Mouse (Mus musculus) testis, postnatal 14 days (tissue): Measurements from ENCODE around the gene Cep112.
A peak's percentile ranks its signal among the peaks of the same experiment; 100 is the strongest.

Source experiments
- DNase-seq: peaks from one replicate; pipeline ENCODE4 v3.0.0; 2021; ENCODE audit warnings: low spot score

The Cep112 gene

GRCm38 (mm10) chr11:108606036-108606435, 181.0 kb downstream of the Cep112 start:
- DNase-seq, result no peak

GRCm38 (mm10) chr11:108606836-108607235, 181.8 kb downstream of the Cep112 start:
- no peak for DNase-seq

- DNase-seq, result no peak
These were observed 195.8 kb downstream of the Cep112 start for GRCm38 (mm10) chr11:108620628-108621433.

GRCm38 (mm10) chr11:108621434-108621901, 196.5 kb downstream of the Cep112 start:
- no peak for DNase-seq

- no peak for DNase-seq
These were observed 200.7 kb downstream of the Cep112 start for GRCm38 (mm10) chr11:108625546-108626232.

GRCm38 (mm10) chr11:108637780-108638179, 212.8 kb downstream of the Cep112 start:
- no peak for DNase-seq

GRCm38 (mm10) chr11:108655574-108655973, 230.6 kb downstream of the Cep112 start:
- no peak for DNase-seq

- no peak for DNase-seq
These were observed 257.0 kb downstream of the Cep112 start for GRCm38 (mm10) chr11:108682014-108682413.

- no peak for DNase-seq
These were observed 271.6 kb downstream of the Cep112 start for GRCm38 (mm10) chr11:108696563-108696962.

- DNase-seq, result peak; percentile 73
These were observed 327.3 kb downstream of the Cep112 start for GRCm38 (mm10) chr11:108752301-108752700.

GRCm38 (mm10) chr11:108752765-108753164, 327.8 kb downstream of the Cep112 start:
- no peak for DNase-seq

GRCm38 (mm10) chr11:108753361-108754240, 328.6 kb downstream of the Cep112 start:
- no peak for DNase-seq

- DNase-seq, result no peak
These were observed 332.2 kb downstream of the Cep112 start for GRCm38 (mm10) chr11:108757211-108757610.

- no peak for DNase-seq
These were observed 332.8 kb downstream of the Cep112 start for GRCm38 (mm10) chr11:108757626-108758430.

- no peak for DNase-seq
These were observed 345.1 kb downstream of the Cep112 start for GRCm38 (mm10) chr11:108770064-108770463.

- DNase-seq, result no peak
These were observed 349.2 kb downstream of the Cep112 start for GRCm38 (mm10) chr11:108774019-108774670.

GRCm38 (mm10) chr11:108777158-108777557, 352.2 kb downstream of the Cep112 start:
- no peak for DNase-seq

- no peak for DNase-seq
These were observed 355.6 kb downstream of the Cep112 start for GRCm38 (mm10) chr11:108780271-108781250.

GRCm38 (mm10) chr11:108798398-108798797, 373.4 kb downstream of the Cep112 start:
- DNase-seq, result no peak

GRCm38 (mm10) chr11:108799695-108800094, 374.7 kb downstream of the Cep112 start:
- DNase-seq, result no peak
